Mouse (Mus musculus) liver, embryonic 13.5 days (tissue): ENCODE measurements around the gene Rfx1. TPM values are rescaled to one million over a fixed set of nuclear protein-coding genes. Genes with fewer than 3 reads are reported as not detected.
A peak's percentile ranks its signal among the peaks of the same experiment; 100 is the strongest.

ENCODE experiments used
- ATAC-seq: fragments of 200-750 bp; cut with Nextera tagmentation; 2 replicates; pipeline ENCODE4 v1.8.0; 2017; ENCODE audit warnings: low read depth, mild to moderate bottlenecking, moderate number of reproducible peaks, moderate library complexity
- DNase-seq: peaks from one replicate; pipeline ENCODE4 v3.0.0; 2022
- H3K27ac ChIP-seq: fragments of 300-500 bp; sonication (generic); 2 replicates; pipeline ENCODE4 v1.5.1; 2015; ENCODE audit warnings: moderate library complexity, mild to moderate bottlenecking, inconsistent platforms
- H3K27me3 ChIP-seq: fragments of 300-500 bp; sonication (generic); 2 replicates; pipeline ENCODE4 v1.6.1; 2015; ENCODE audit warnings: mild to moderate bottlenecking, inconsistent platforms
- H3K36me3 ChIP-seq: fragments of 300-500 bp; sonication (generic); 2 replicates; pipeline ENCODE4 v1.6.1; 2015; ENCODE audit warnings: mild to moderate bottlenecking, inconsistent platforms
- H3K4me1 ChIP-seq: fragments of 300-500 bp; sonication (generic); replicated peaks from 2 replicates; pipeline ENCODE4 v1.6.1; 2015; ENCODE audit warnings: inconsistent platforms
- H3K4me2 ChIP-seq: fragments of 300-500 bp; sonication (generic); 2 replicates; pipeline ENCODE4 v1.6.1; 2015; ENCODE audit warnings: inconsistent platforms, mild to moderate bottlenecking, moderate library complexity
- H3K4me3 ChIP-seq: fragments of 300-500 bp; sonication (generic); replicated peaks from 2 replicates; pipeline ENCODE4 v1.5.1; 2015; ENCODE audit warnings: mild to moderate bottlenecking, inconsistent platforms
- H3K9ac ChIP-seq: fragments of 300-500 bp; sonication (generic); 2 replicates; pipeline ENCODE4 v1.6.1; 2015; ENCODE audit warnings: mild to moderate bottlenecking, inconsistent platforms
- H3K9me3 ChIP-seq: fragments of 300-500 bp; sonication (generic); replicated peaks from 2 replicates; pipeline ENCODE4 v1.6.1; 2016; ENCODE audit warnings: inconsistent platforms
- WGBS: fragments of 180-500 bp; shearing (Covaris S2); methylation state at CpG from one replicate; pipeline ENCODE4 v1.1.7; 2015; ENCODE audit not compliant: insufficient replicate concordance; 5-methylcytosine and 5-hydroxymethylcytosine counted together
- polyA plus RNA-seq: library from polyadenylated mRNA; unstranded; fragments of >200 nt; fragmentation: Nextera tagmentation; extraction: Ambion mirVana; gene quantifications from 2 replicates; pipeline ENCODE4 v1.2.1, GENCODE M21; 2015

Gene Rfx1
- 2.4 and 2.7 TPM in 2 replicates for polyA plus RNA-seq

DNA sequence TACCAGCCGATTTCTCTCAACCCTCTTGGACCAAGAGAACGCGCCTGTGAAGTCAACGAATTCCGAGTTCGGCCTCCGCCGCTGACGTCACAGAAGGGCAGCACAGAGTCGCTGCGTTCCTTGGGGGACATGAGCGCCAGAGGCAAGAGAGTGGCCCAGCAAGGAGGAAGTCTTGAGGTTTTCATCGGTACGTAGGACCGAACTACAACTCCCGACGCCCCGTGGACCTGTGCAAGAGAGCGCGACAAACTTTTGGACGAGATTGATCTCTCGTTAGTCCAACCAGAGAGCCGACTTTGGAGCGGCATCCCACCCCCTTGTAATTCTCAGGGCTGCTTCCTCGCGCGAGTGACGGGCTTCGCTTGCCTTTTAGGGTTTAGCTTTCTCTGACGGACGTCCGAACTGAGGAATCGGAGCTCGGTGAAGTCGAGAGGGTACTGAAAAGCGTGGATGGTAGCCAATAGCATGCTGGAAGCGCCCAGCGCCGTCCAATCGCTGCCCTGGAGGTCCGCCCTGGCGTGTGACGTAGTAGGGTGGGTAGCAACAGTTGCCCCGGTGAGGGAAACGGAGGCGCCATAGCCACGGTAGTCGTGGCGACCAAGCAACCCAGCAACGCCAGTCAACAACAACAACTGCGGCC is at the start of gene Rfx1:
Rfx1 (plus strand) TSS at position 544 of the 640 bp plus-strand sequence.
- peaks cover 61% of the 10 kb centered on the region for H3K4me1 ChIP-seq
- peak; percentile 98 for DNase-seq
- under 1% methylated on average over 51 of the region's 51 CpGs for WGBS

GRCm38 (mm10) chr8:84019738-84020137 is 46.9 kb upstream of the Rfx1 start:
- H3K4me2 ChIP-seq = no peak overlapping the region
- H3K4me3 ChIP-seq = no peak overlapping the region
- H3K27me3 ChIP-seq = peaks cover 67% of the 10 kb centered on the region
- no peaks in the 10 kb centered on the region for H3K36me3 ChIP-seq
- H3K9ac ChIP-seq = no peak overlapping the region
- 62% methylated on average over 9 of the region's 9 CpGs for WGBS
- DNase-seq (no peak), ATAC-seq (no peak)
- H3K9me3 ChIP-seq = no peaks in the 10 kb centered on the region
- peaks cover 10% of the 10 kb centered on the region; the same call in 1 of the 2 replicates for H3K4me1 ChIP-seq
- H3K27ac ChIP-seq = no peak overlapping the region

More for the DNA sequence above, at the start of gene Rfx1:
- H3K9me3 ChIP-seq = no peaks in the 10 kb centered on the region
- peak within 1 kb of the TSS; percentile 98 for H3K27ac ChIP-seq
- no peaks in the 10 kb centered on the region for H3K36me3 ChIP-seq
- ATAC-seq = peak; percentile 94
- H3K4me2 ChIP-seq = peak within 1 kb of the TSS; percentile 92
- H3K9ac ChIP-seq = peak within 1 kb of the TSS; percentile 90
- H3K4me3 ChIP-seq = peak within 1 kb of the TSS; percentile 89
- H3K27me3 ChIP-seq = no peaks in the 10 kb centered on the region

- no peak within 1 kb of the TSS for H3K4me3 ChIP-seq
Observed at GRCm38 (mm10) chr8:84021096-84021495, 45.5 kb upstream of the Rfx1 start, which contains the start of gene Palm3. TSS of gene Palm3 (plus strand) at chr8:84021471.

DNA sequence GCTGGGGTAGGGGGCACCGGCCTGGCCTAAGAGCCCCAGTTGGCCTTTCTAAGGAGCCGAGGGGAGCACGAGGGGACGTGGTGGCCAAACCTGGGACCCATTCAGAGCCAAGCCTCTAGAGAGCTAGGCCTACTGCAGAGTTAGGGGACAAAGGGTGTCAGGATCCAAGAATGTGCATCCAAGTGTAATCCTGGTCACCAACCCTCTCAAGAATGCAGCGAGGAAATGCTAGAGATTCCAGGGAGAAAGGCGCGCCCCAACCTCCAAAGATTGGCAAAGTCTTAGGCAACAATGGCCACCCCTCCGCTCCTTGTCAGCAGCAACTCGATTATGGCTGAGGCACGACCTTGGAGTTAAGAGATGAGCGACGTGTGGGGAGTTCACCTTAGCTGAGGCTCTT is 45.1 kb upstream of the Rfx1 start:
- H3K4me2 ChIP-seq = 0 out of 2 replicates have a peak overlapping the region, but pooled peaks have one; percentile 2
- no peak overlapping the region for H3K27ac ChIP-seq
- H3K4me1 ChIP-seq = peaks cover 17% of the 10 kb centered on the region
- no peak overlapping the region for H3K4me3 ChIP-seq
- H3K9me3 ChIP-seq = no peaks in the 10 kb centered on the region
- no peaks in the 10 kb centered on the region for H3K36me3 ChIP-seq
- no peak overlapping the region for H3K9ac ChIP-seq
- DNase-seq = no peak
- H3K27me3 ChIP-seq = peaks cover 80% of the 10 kb centered on the region
- 40% methylated on average over 12 of the region's 12 CpGs for WGBS
- no peak for ATAC-seq

More at GRCm38 (mm10) chr8:84021096-84021495, 45.5 kb upstream of the Rfx1 start, which contains the start of gene Palm3:
- Histone ChIP-seq H3K9me3 (no peaks in the 10 kb centered on the region), H3K9ac (no peak within 1 kb of the TSS), H3K36me3 (no peaks in the 10 kb centered on the region), H3K27ac (no peak within 1 kb of the TSS), H3K4me1 (peaks cover 15% of the 10 kb centered on the region), H3K4me2 (0 out of 2 replicates have a peak within 1 kb of the TSS, but pooled peaks have one; percentile 2), H3K27me3 (peaks cover 75% of the 10 kb centered on the region)
- ATAC-seq (no peak), DNase-seq (no peak)
- 17% methylated on average over 18 of the region's 18 CpGs for WGBS

GRCm38 (mm10) chr8:84023085-84023484 is 43.5 kb upstream of the Rfx1 start:
- WGBS = 20% methylated on average over 5 of the region's 5 CpGs
- H3K4me2 ChIP-seq = no peak overlapping the region

GRCm38 (mm10) chr8:84023631-84024030 is 43.0 kb upstream of the Rfx1 start:
- no peak overlapping the region for H3K4me2 ChIP-seq
- H3K27me3 ChIP-seq = peaks cover 90% of the 10 kb centered on the region
- DNase-seq = no peak
- no peaks in the 10 kb centered on the region for H3K36me3 ChIP-seq
- H3K9ac ChIP-seq = no peak overlapping the region
- no peak for ATAC-seq
- H3K9me3 ChIP-seq = no peaks in the 10 kb centered on the region
- peaks cover 17% of the 10 kb centered on the region for H3K4me1 ChIP-seq
- no peak overlapping the region for H3K4me3 ChIP-seq
- WGBS = 62% methylated on average over 1 of the region's 1 CpGs
- H3K27ac ChIP-seq = no peak overlapping the region

More at GRCm38 (mm10) chr8:84023085-84023484, 43.5 kb upstream of the Rfx1 start:
- no peaks in the 10 kb centered on the region for H3K36me3 ChIP-seq
- peaks cover 17% of the 10 kb centered on the region for H3K4me1 ChIP-seq
- no peak overlapping the region for H3K27ac ChIP-seq
- no peaks in the 10 kb centered on the region for H3K9me3 ChIP-seq
- ATAC-seq = no peak
- H3K9ac ChIP-seq = no peak overlapping the region
- DNase-seq = no peak
- H3K4me3 ChIP-seq = no peak overlapping the region
- peaks cover 89% of the 10 kb centered on the region for H3K27me3 ChIP-seq

DNA sequence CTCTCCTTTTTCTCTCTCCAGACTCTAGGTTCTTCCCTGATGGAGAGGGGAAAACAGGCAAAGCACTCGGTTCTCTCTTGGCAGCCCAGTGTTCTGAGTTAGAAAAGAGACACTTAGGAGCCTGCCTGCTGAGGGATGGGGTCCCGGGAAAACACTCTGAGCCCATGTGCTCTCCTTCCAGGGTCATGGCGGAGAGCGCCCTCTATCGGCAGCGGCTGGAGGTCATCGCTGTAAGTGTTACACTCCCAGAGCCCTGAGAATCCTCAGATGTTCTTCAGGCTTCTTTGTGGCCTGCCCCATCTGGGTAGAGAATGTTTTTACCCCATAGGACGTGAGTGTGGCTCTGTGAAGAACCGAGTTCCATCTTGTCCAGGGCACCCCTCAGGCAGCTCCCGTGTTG is 42.5 kb upstream of the Rfx1 start:
- no peak overlapping the region for H3K9ac ChIP-seq
- H3K36me3 ChIP-seq = no peaks in the 10 kb centered on the region
- H3K27ac ChIP-seq = no peak overlapping the region
- H3K4me2 ChIP-seq = no peak overlapping the region
- no peaks in the 10 kb centered on the region for H3K9me3 ChIP-seq
- peak; percentile 30 for DNase-seq
- 11% methylated on average over 10 of the region's 10 CpGs for WGBS
- H3K4me1 ChIP-seq = peaks cover 17% of the 10 kb centered on the region
- H3K4me3 ChIP-seq = no peak overlapping the region
- no peak for ATAC-seq
- H3K27me3 ChIP-seq = peaks cover 96% of the 10 kb centered on the region

- Histone ChIP-seq H3K4me3 (peak overlapping the region; percentile 44), H3K36me3 (no peaks in the 10 kb centered on the region), H3K9me3 (no peaks in the 10 kb centered on the region), H3K9ac (no peak overlapping the region), H3K4me2 (peak overlapping the region; percentile 62), H3K27me3 (peaks cover 86% of the 10 kb centered on the region), H3K27ac (no peak overlapping the region), H3K4me1 (peaks cover 17% of the 10 kb centered on the region)
- WGBS = under 1% methylated on average over 41 of the region's 41 CpGs
- peak; percentile 40; the same call in 1 of the 2 replicates for ATAC-seq
- DNase-seq = peak; percentile 27
Observed at GRCm38 (mm10) chr8:84025863-84026262, 40.8 kb upstream of the Rfx1 start.

- ATAC-seq (no peak), DNase-seq (no peak)
- Histone ChIP-seq H3K4me3 (no peak overlapping the region), H3K4me1 (peaks cover 13% of the 10 kb centered on the region), H3K9ac (no peak overlapping the region), H3K36me3 (no peaks in the 10 kb centered on the region), H3K27me3 (peaks cover 75% of the 10 kb centered on the region), H3K9me3 (no peaks in the 10 kb centered on the region), H3K4me2 (no peak overlapping the region), H3K27ac (no peak overlapping the region)
- WGBS = 7% methylated on average over 10 of the region's 10 CpGs
Observed at GRCm38 (mm10) chr8:84027449-84027848, 39.2 kb upstream of the Rfx1 start.

GRCm38 (mm10) chr8:84029272-84029671 is 37.4 kb upstream of the Rfx1 start:
- H3K4me3 ChIP-seq = no peak overlapping the region
- H3K9me3 ChIP-seq = no peaks in the 10 kb centered on the region
- peaks cover 56% of the 10 kb centered on the region for H3K27me3 ChIP-seq
- DNase-seq = no peak
- no peak for ATAC-seq
- 67% methylated on average over 5 of the region's 5 CpGs for WGBS
- no peak overlapping the region for H3K4me2 ChIP-seq
- no peak overlapping the region for H3K27ac ChIP-seq
- peaks cover 7% of the 10 kb centered on the region for H3K4me1 ChIP-seq
- no peak overlapping the region for H3K9ac ChIP-seq
- H3K36me3 ChIP-seq = no peaks in the 10 kb centered on the region

DNA sequence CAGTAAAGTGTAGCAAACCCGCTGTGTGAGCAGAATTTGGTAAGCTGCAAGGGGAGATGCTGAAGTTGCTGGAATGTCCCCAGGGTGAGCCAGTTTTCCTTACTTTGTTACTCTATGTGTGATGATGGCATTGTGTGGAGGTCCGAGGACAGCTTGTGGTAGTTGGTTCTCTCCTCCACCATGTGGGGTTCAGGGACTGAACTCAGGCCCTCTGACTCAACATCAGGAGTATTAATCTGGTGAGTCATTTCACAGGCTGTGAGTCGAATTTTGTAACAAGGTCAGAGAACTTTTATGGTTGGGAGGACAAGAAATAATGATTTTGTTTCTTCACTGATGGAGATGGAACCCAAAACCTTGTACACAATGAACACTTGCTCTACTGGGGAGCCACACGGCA is 33.9 kb upstream of the Rfx1 start:
- Histone ChIP-seq H3K4me1 (no peaks in the 10 kb centered on the region), H3K4me2 (no peak overlapping the region), H3K4me3 (no peak overlapping the region), H3K36me3 (no peaks in the 10 kb centered on the region), H3K27me3 (peaks cover 29% of the 10 kb centered on the region), H3K9me3 (no peaks in the 10 kb centered on the region), H3K9ac (no peak overlapping the region), H3K27ac (no peak overlapping the region)
- WGBS = 61% methylated on average over 4 of the region's 4 CpGs
- ATAC-seq (no peak), DNase-seq (no peak)

DNA sequence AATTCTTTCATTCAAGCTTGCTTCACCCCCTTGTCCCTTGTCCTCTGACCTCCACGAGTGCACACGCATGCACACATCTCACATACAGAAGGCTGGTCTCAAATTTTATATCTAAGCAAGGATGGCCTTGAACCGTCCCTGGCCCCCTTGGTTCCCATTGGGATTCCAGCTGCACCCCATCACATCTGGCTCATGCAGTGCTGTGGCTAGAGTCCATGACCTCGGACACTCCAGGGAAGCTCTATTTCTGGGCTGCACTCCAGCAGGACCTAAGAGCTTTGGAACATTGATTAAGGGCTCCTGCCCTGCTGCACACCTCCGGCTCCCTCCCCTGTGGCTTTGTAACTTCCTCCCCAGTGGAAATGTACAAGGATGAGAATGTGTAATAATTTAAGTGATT is 28.6 kb upstream of the Rfx1 start:
- Histone ChIP-seq H3K27me3 (peaks cover 47% of the 10 kb centered on the region), H3K4me2 (no peak overlapping the region), H3K27ac (no peak overlapping the region), H3K9ac (no peak overlapping the region), H3K9me3 (no peaks in the 10 kb centered on the region), H3K4me3 (no peak overlapping the region), H3K36me3 (no peaks in the 10 kb centered on the region), H3K4me1 (peaks cover 8% of the 10 kb centered on the region; the same call in 1 of the 2 replicates)
- DNase-seq = no peak
- 62% methylated on average over 5 of the region's 5 CpGs for WGBS
- ATAC-seq = no peak
